Mouse (Mus musculus): ENCODE measurements around the gene Axin2. TPM values are rescaled to one million over a fixed set of nuclear protein-coding genes. Genes with fewer than 3 reads are reported as not detected.

Axin2 gene
- polyA plus RNA-seq, 1 experiment = 17.5 TPM

GRCm38 (mm10) chr11:108906590-108907254, 13.4 kb upstream of the Axin2 start:
- Histone ChIP-seq H3K27me3 (ENCODE audit: control insufficient read depth, insufficient read depth, low read length) (no peaks in the 10 kb centered on the region), H3K4me3 (replicated peaks; ENCODE audit: insufficient read depth, low read depth, low read length) (no peak overlapping the region), H3K27ac (ENCODE audit: insufficient read depth, low read length) (no peak overlapping the region), H3K4me1 (ENCODE audit: control insufficient read depth, insufficient read depth, low read length) (peaks cover 4% of the 10 kb centered on the region; the same call in 1 of the 2 replicates)
- DNase-seq = no peak
- TF ChIP-seq CTCF (IDR thresholded peaks at IDR 0.05; ENCODE audit: borderline replicate concordance, insufficient read depth, low read depth, low read length) = no peak
- TF ChIP-seq POLR2A (IDR thresholded peaks at IDR 0.05; ENCODE audit: borderline replicate concordance, insufficient read depth, low read length) = no peak
- WGBS = 93% methylated on average over 7 of the region's 7 CpGs

GRCm38 (mm10) chr11:108909396-108910195, 10.6 kb upstream of the Axin2 start:
- DNase-seq = no peak
- H3K27ac ChIP-seq (ENCODE audit: insufficient read depth, low read length) = no peak overlapping the region
- H3K4me1 ChIP-seq (ENCODE audit: control insufficient read depth, insufficient read depth, low read length) = no peaks in the 10 kb centered on the region
- WGBS = 36% methylated on average over 24 of the region's 24 CpGs
- no peaks in the 10 kb centered on the region for H3K27me3 ChIP-seq (ENCODE audit: control insufficient read depth, insufficient read depth, low read length)
- no peak overlapping the region for H3K4me3 ChIP-seq (replicated peaks; ENCODE audit: insufficient read depth, low read depth, low read length)
- TF ChIP-seq POLR2A (IDR thresholded peaks at IDR 0.05; ENCODE audit: borderline replicate concordance, insufficient read depth, low read length) (no peak), CTCF (IDR thresholded peaks at IDR 0.05; ENCODE audit: borderline replicate concordance, insufficient read depth, low read depth, low read length) (no peak)

GRCm38 (mm10) chr11:108910328-108910886, 9.7 kb upstream of the Axin2 start:
- no peaks in the 10 kb centered on the region for H3K4me1 ChIP-seq (ENCODE audit: control insufficient read depth, insufficient read depth, low read length)
- DNase-seq = no peak
- no peaks in the 10 kb centered on the region for H3K27me3 ChIP-seq (ENCODE audit: control insufficient read depth, insufficient read depth, low read length)
- TF ChIP-seq POLR2A (IDR thresholded peaks at IDR 0.05; ENCODE audit: borderline replicate concordance, insufficient read depth, low read length) (no peak), CTCF (IDR thresholded peaks at IDR 0.05; ENCODE audit: borderline replicate concordance, insufficient read depth, low read depth, low read length) (no peak)
- H3K27ac ChIP-seq (ENCODE audit: insufficient read depth, low read length) = no peak overlapping the region
- no peak overlapping the region for H3K4me3 ChIP-seq (replicated peaks; ENCODE audit: insufficient read depth, low read depth, low read length)
- WGBS = 55% methylated on average over 14 of the region's 14 CpGs

- no peak for TF ChIP-seq POLR2A (IDR thresholded peaks at IDR 0.05; ENCODE audit: borderline replicate concordance, insufficient read depth, low read length)
- TF ChIP-seq CTCF (IDR thresholded peaks at IDR 0.05; ENCODE audit: borderline replicate concordance, insufficient read depth, low read depth, low read length) = no peak
- no peaks in the 10 kb centered on the region for H3K4me1 ChIP-seq (ENCODE audit: control insufficient read depth, insufficient read depth, low read length)
- WGBS = 74% methylated on average over 7 of the region's 7 CpGs
- no peak overlapping the region for H3K4me3 ChIP-seq (replicated peaks; ENCODE audit: insufficient read depth, low read depth, low read length)
- no peak overlapping the region for H3K27ac ChIP-seq (ENCODE audit: insufficient read depth, low read length)
- H3K27me3 ChIP-seq (ENCODE audit: control insufficient read depth, insufficient read depth, low read length) = no peaks in the 10 kb centered on the region
- no peak for DNase-seq
Observed at GRCm38 (mm10) chr11:108910903-108911302, 9.2 kb upstream of the Axin2 start.

- no peak for DNase-seq
- no peaks in the 10 kb centered on the region for H3K27me3 ChIP-seq (ENCODE audit: control insufficient read depth, insufficient read depth, low read length)
- H3K27ac ChIP-seq (ENCODE audit: insufficient read depth, low read length) = no peak overlapping the region
- H3K4me3 ChIP-seq (replicated peaks; ENCODE audit: insufficient read depth, low read depth, low read length) = no peak overlapping the region
- H3K4me1 ChIP-seq (ENCODE audit: control insufficient read depth, insufficient read depth, low read length) = no peaks in the 10 kb centered on the region
- WGBS = 95% methylated on average over 12 of the region's 12 CpGs
- TF ChIP-seq POLR2A (IDR thresholded peaks at IDR 0.05; ENCODE audit: borderline replicate concordance, insufficient read depth, low read length) (no peak), CTCF (IDR thresholded peaks at IDR 0.05; ENCODE audit: borderline replicate concordance, insufficient read depth, low read depth, low read length) (no peak)
Observed at GRCm38 (mm10) chr11:108912174-108912573, 8.0 kb upstream of the Axin2 start.

GRCm38 (mm10) chr11:108917422-108918324, 2.5 kb upstream of the Axin2 start:
- no peak for DNase-seq
- 27% methylated on average over 12 of the region's 12 CpGs for WGBS
- no peaks in the 10 kb centered on the region for H3K27me3 ChIP-seq (ENCODE audit: control insufficient read depth, insufficient read depth, low read length)
- H3K4me3 ChIP-seq (replicated peaks; ENCODE audit: insufficient read depth, low read depth, low read length) = no peak overlapping the region
- H3K4me1 ChIP-seq (ENCODE audit: control insufficient read depth, insufficient read depth, low read length) = no peaks in the 10 kb centered on the region
- H3K27ac ChIP-seq (ENCODE audit: insufficient read depth, low read length) = no peak overlapping the region
- TF ChIP-seq POLR2A (IDR thresholded peaks at IDR 0.05; ENCODE audit: borderline replicate concordance, insufficient read depth, low read length) = no peak
- TF ChIP-seq CTCF (IDR thresholded peaks at IDR 0.05; ENCODE audit: borderline replicate concordance, insufficient read depth, low read depth, low read length) = no peak

Data from cerebellum, adult 2 months (tissue).